Mouse (Mus musculus): ENCODE measurements around the gene Ccdc12.

GRCm38 (mm10) chr9:110630171-110630570 is 26.1 kb upstream of the Ccdc12 start:
- TF ChIP-seq POLR2A (IDR thresholded peaks at IDR 0.05; ENCODE audit: low read depth, low read length): no peak
- no peak for TF ChIP-seq CTCF (IDR thresholded peaks at IDR 0.05; ENCODE audit: borderline replicate concordance, insufficient read depth, low read length)
